Mouse (Mus musculus) CH12.LX (cell line): Measurements from ENCODE around the gene Parp12. TPM values are rescaled to one million over a fixed set of nuclear protein-coding genes. Genes with fewer than 3 reads are reported as not detected.

ENCODE experiments used
- DNase-seq: peaks from one replicate; pipeline ENCODE4 v3.0.0-alpha.2; 2013; ENCODE audit errors: extremely low read depth
- H3K27ac ChIP-seq: 2 replicates; pipeline ENCODE4 v1.5.1; 2012; ENCODE audit warnings: low read depth, mild to moderate bottlenecking, control low read depth, moderate library complexity; ENCODE audit not compliant: insufficient read depth
- H3K27me3 ChIP-seq: replicated peaks from 2 replicates; pipeline ENCODE3; 2012; ENCODE audit warnings: inconsistent platforms
- H3K36me3 ChIP-seq, 2 experiments: replicated peaks in 1 of 2; 2 replicates each; pipeline versions ENCODE3 to v1.6.1; 2012; ENCODE audit warnings: inconsistent platforms in 1 of 2, low read length in 1 of 2, mild to moderate bottlenecking in 1 of 2, mixed read lengths in 1 of 2, moderate library complexity in 1 of 2; ENCODE audit not compliant: control insufficient read depth in 1 of 2, insufficient read depth in 1 of 2
- H3K4me1 ChIP-seq, 2 experiments: 2 replicates each; pipeline ENCODE4 v1.6.1; 2012; ENCODE audit warnings: inconsistent platforms in 1 of 2, moderate library complexity in 1 of 2; ENCODE audit not compliant: insufficient read depth in 2 of 2, control insufficient read depth in 1 of 2
- H3K4me2 ChIP-seq: 2 replicates; pipeline ENCODE4 v1.6.1; 2012; ENCODE audit warnings: low read depth, mild to moderate bottlenecking, control low read depth; ENCODE audit not compliant: poor library complexity, insufficient read depth, severe bottlenecking
- H3K4me3 ChIP-seq, 3 experiments: fragments of 150-350 bp in 1 of 3; sonication (generic) in 1 of 3; replicated peaks in 1 of 3; 2 replicates each; pipeline versions ENCODE3 to v1.5.1; 2011 to 2012; ENCODE audit warnings: low read depth in 2 of 3, low read length in 2 of 3, mild to moderate bottlenecking in 2 of 3, moderate library complexity in 2 of 3, control low read depth in 1 of 3, improper control_type of control experiment in 1 of 3, inconsistent platforms in 1 of 3, mixed read lengths in 1 of 3; ENCODE audit not compliant: poor library complexity in 1 of 3
- H3K79me2 ChIP-seq: replicated peaks from 2 replicates; pipeline ENCODE4 v1.6.1; 2012; ENCODE audit warnings: mild to moderate bottlenecking, moderate library complexity; ENCODE audit not compliant: control insufficient read depth, poor library complexity, insufficient read depth, severe bottlenecking; ENCODE audit errors: extremely low read depth
- H3K9ac ChIP-seq: 2 replicates; pipeline ENCODE4 v1.6.1; 2012; ENCODE audit warnings: low read depth, mild to moderate bottlenecking, control low read depth, moderate library complexity; ENCODE audit not compliant: insufficient read depth
- H3K9me3 ChIP-seq: replicated peaks from 2 replicates; pipeline ENCODE3; 2012; ENCODE audit warnings: low read length, inconsistent platforms, mixed read lengths
- BHLHE40 ChIP-seq: IDR thresholded peaks from 2 replicates; pipeline ENCODE4 v1.6.1; 2011; ENCODE audit warnings: mild to moderate bottlenecking, low read depth, low read length, improper control_type of control experiment
- CTCF ChIP-seq, 2 experiments: IDR thresholded peaks in 1 of 2; conservative IDR thresholded peaks in 1 of 2; 2 replicates each; pipeline ENCODE4 v1.5.1; 2011 to 2012; ENCODE audit warnings: low read depth in 2 of 2, low read length in 2 of 2, improper control_type of control experiment in 1 of 2, inconsistent platforms in 1 of 2, mild to moderate bottlenecking in 1 of 2, moderate library complexity in 1 of 2
- E2F4 ChIP-seq: IDR thresholded peaks from 2 replicates; pipeline ENCODE4 v1.6.1; 2011; ENCODE audit warnings: low read depth, low read length, improper control_type of control experiment; ENCODE audit not compliant: insufficient replicate concordance
- EP300 ChIP-seq: IDR thresholded peaks from 2 replicates; pipeline ENCODE4 v1.6.1; 2011; ENCODE audit warnings: low read length, improper control_type of control experiment
- ETS1 ChIP-seq: conservative IDR thresholded peaks from 2 replicates; pipeline ENCODE4 v1.6.1; 2012; ENCODE audit warnings: low read depth, mild to moderate bottlenecking, inconsistent platforms, low read length, improper control_type of control experiment, moderate library complexity
- IRF4 ChIP-seq: IDR thresholded peaks from 2 replicates; pipeline ENCODE4 v1.6.1; 2014; ENCODE audit warnings: low read depth, mild to moderate bottlenecking, inconsistent platforms, low read length, improper control_type of control experiment
- JUN ChIP-seq: IDR thresholded peaks from 2 replicates; pipeline ENCODE4 v1.6.1; 2011; ENCODE audit warnings: low read depth, mild to moderate bottlenecking, low read length, improper control_type of control experiment, moderate library complexity; ENCODE audit not compliant: insufficient read depth
- MAFK ChIP-seq: IDR thresholded peaks from 2 replicates; pipeline ENCODE4 v1.6.1; 2011; ENCODE audit warnings: low read length, improper control_type of control experiment; ENCODE audit not compliant: insufficient replicate concordance
- MAX ChIP-seq: IDR thresholded peaks from 2 replicates; pipeline ENCODE4 v1.6.1; 2011; ENCODE audit warnings: low read length, improper control_type of control experiment
- NRF1 ChIP-seq: IDR thresholded peaks from 2 replicates; pipeline ENCODE4 v1.6.1; 2014; ENCODE audit warnings: low read depth, mild to moderate bottlenecking, inconsistent platforms, low read length, improper control_type of control experiment, moderate library complexity
- PAX5 ChIP-seq: IDR thresholded peaks from 2 replicates; pipeline ENCODE4 v1.6.1; 2012; ENCODE audit warnings: low read length, inconsistent platforms, mixed read lengths
- POLR2A ChIP-seq: IDR thresholded peaks from 2 replicates; pipeline ENCODE4 v1.6.1; 2011; ENCODE audit warnings: low read depth, mild to moderate bottlenecking, improper control_type of control experiment, low read length
- RAD21 ChIP-seq: IDR thresholded peaks from 2 replicates; pipeline ENCODE4 v1.6.1; 2011; ENCODE audit warnings: low read depth, mild to moderate bottlenecking, low read length, improper control_type of control experiment, moderate library complexity
- TBP ChIP-seq: conservative IDR thresholded peaks from 2 replicates; pipeline ENCODE4 v1.6.1; 2011; ENCODE audit warnings: low read depth, low read length, improper control_type of control experiment
- TCF12 ChIP-seq: IDR thresholded peaks from 2 replicates; pipeline ENCODE4 v1.6.1; 2014; ENCODE audit warnings: low read depth, mild to moderate bottlenecking, inconsistent platforms, low read length, improper control_type of control experiment
- USF1 ChIP-seq: IDR thresholded peaks from 2 replicates; pipeline ENCODE4 v1.6.1; 2014; ENCODE audit warnings: low read depth, mild to moderate bottlenecking, inconsistent platforms, low read length, improper control_type of control experiment
- ZMIZ1 ChIP-seq: IDR thresholded peaks from 2 replicates; pipeline ENCODE4 v1.6.1; 2012; ENCODE audit warnings: low read depth, mild to moderate bottlenecking, inconsistent platforms, low read length, improper control_type of control experiment
- dilution Hi-C: fragments of 300-500 bp; cut with MboI; formaldehyde crosslinking; loops from 2 replicates; pipeline ENCODE4 v1.14.3; 2020; ENCODE audit warnings: low sequenced_read_pairs; ENCODE audit not compliant: extremely low pct_unique_long_range_greater_than_20kb, extremely low pct_ligation_motif_present
- in situ Hi-C: fragments of 300-500 bp; cut with MboI; formaldehyde crosslinking; loops from 3 replicates; pipeline ENCODE4 v1.14.3; 2019; ENCODE audit warnings: low sequenced_read_pairs, low pct_ligation_motif_present, low pct_unique_long_range_greater_than_20kb, mixed read lengths
- polyA plus RNA-seq: library from polyadenylated mRNA; unstranded; fragments of >175 nt; gene quantifications from 2 replicates; pipeline ENCODE4 v1.2.1, GENCODE M21; 2012; ENCODE audit warnings: low read depth; ENCODE audit not compliant: insufficient read length
- total RNA-seq, 2 experiments: library from RNA; depleted of rRNA; stranded (reverse); fragments of 300-350 nt in 1 of 2; fragments of >200 nt in 1 of 2; gene quantifications; 2 replicates each; pipeline ENCODE4 v1.2.3; 2012 to 2014

The Parp12 gene
- total and polyA plus RNA-seq, 3 experiments: 0.04 TPM; not detected in 2

GRCm38 (mm10) chr6:39063541-39063940 lies 54.6 kb downstream of the Parp12 start:
- Histone ChIP-seq H3K27me3 (no peaks in the 10 kb centered on the region), H3K27ac (no peak overlapping the region), H3K36me3 (no peaks in the 10 kb centered on the region), H3K9me3 (no peaks in the 10 kb centered on the region)
- dilution Hi-C loops: no loop called here
- TF ChIP-seq EP300 (no peak), RAD21 (no peak), TCF12 (no peak), E2F4 (no peak), NRF1 (no peak), JUN (no peak), ZMIZ1 (no peak), PAX5 (no peak), IRF4 (no peak)
- TF ChIP-seq, all 38 proteins: peak for 0
- DNase-seq: no peak
- Histone ChIP-seq H3K79me2 (no peaks in the 10 kb centered on the region), H3K4me2 (no peak overlapping the region), H3K9ac (no peak overlapping the region), H3K4me1 (peaks cover 3 to 11% of the 10 kb centered on the region in 2 experiments; a peak in 2 of 4 replicates), H3K4me3 (no peak overlapping the region)
- in situ Hi-C loops: loop anchor here (10.0 to 25.0 kb wide), 2 partner anchors 139 to 326 kb away; no protein-coding TSS in a partner anchor

- dilution Hi-C loops: no loop called here
- Histone ChIP-seq H3K27me3 (no peaks in the 10 kb centered on the region), H3K9me3 (peaks cover 3% of the 10 kb centered on the region), H3K4me3 (no peak overlapping the region), H3K36me3 (no peaks in the 10 kb centered on the region), H3K4me1 (peaks cover 4 to 26% of the 10 kb centered on the region in 2 experiments; a peak in 3 of 4 replicates), H3K79me2 (no peaks in the 10 kb centered on the region), H3K27ac (no peak overlapping the region), H3K4me2 (no peak overlapping the region), H3K9ac (no peak overlapping the region)
- no peak for DNase-seq
- in situ Hi-C loops: loop anchor here (10.0 to 25.0 kb wide), 2 partner anchors 136 to 324 kb away; no protein-coding TSS in a partner anchor
- TF ChIP-seq TCF12: no peak
- no peak for TF ChIP-seq USF1
- no peak for TF ChIP-seq POLR2A
- no peak for TF ChIP-seq MAX
- no peak for TF ChIP-seq ETS1
- no peak for TF ChIP-seq TBP
- no peak for TF ChIP-seq CTCF (conservative IDR thresholded peaks at IDR 0.05 in 1 of 2, IDR thresholded peaks at IDR 0.05 in 1 of 2; ENCODE audit: low read depth in 2 of 2, low read length in 2 of 2)
- TF ChIP-seq BHLHE40: no peak
- no peak for TF ChIP-seq MAFK
- TF ChIP-seq JUN: no peak
These were observed 57.0 kb downstream of the Parp12 start for GRCm38 (mm10) chr6:39061180-39061579.
